Mouse (Mus musculus): ENCODE measurements around the gene Ank2.
A peak's percentile ranks its signal among the peaks of the same experiment; 100 is the strongest.

Gene Ank2

GRCm38 (mm10) chr3:127019728-127020127 lies 479.4 kb downstream of the Ank2 start:
- no peak for DNase-seq (ENCODE audit: low spot score)

- DNase-seq (ENCODE audit: low spot score) = peak; percentile 5
Measured at GRCm38 (mm10) chr3:127019109-127019508, 480.0 kb downstream of the Ank2 start.

GRCm38 (mm10) chr3:127017523-127017922 lies 481.6 kb downstream of the Ank2 start:
- no peak for DNase-seq (ENCODE audit: low spot score)

- DNase-seq (ENCODE audit: low spot score) = no peak
Measured at GRCm38 (mm10) chr3:127015596-127015995, 483.6 kb downstream of the Ank2 start.

DNA sequence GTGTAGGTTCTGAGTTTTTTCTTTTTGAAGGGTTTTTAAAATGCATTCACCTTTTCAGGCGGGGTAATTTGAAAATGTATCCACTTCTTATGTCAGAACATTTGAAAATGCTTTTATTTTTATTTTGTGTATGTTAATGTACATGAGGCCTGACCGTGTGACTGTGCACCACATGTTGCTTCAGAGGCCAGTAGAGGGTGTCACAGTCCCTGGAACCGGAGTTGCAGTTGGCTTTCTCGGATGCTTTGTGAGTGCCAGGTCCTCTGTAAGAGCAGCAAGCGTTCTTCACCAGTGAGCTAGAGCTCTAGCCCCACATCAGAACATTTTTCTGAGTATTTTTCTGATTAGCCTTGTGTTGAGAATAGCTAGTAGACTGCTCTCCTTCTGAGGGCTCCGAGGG lies 484.0 kb downstream of the Ank2 start:
- DNase-seq (ENCODE audit: low spot score) = no peak

GRCm38 (mm10) chr3:127013976-127014375 lies 485.2 kb downstream of the Ank2 start:
- no peak for DNase-seq (ENCODE audit: low spot score)

DNA sequence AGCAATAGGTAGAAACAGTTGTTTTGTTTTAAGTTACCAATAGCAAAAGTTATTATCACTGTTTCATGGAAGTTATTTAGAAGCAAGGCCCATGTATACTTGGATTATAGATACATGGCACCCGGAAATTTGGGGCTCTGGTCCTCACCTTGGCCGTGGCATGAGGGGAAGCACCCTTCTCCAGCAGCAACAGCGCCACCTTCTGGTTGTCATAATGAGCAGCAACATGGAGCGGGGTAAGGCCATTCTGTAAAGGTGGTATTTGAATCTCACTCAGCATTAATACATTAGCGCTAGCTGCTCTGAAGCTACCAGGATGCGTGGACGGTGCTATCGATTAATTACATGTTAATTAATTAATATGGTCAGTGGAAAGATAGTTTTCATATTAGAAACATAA lies 486.6 kb downstream of the Ank2 start:
- peak; percentile 12 for DNase-seq (ENCODE audit: low spot score)

DNA sequence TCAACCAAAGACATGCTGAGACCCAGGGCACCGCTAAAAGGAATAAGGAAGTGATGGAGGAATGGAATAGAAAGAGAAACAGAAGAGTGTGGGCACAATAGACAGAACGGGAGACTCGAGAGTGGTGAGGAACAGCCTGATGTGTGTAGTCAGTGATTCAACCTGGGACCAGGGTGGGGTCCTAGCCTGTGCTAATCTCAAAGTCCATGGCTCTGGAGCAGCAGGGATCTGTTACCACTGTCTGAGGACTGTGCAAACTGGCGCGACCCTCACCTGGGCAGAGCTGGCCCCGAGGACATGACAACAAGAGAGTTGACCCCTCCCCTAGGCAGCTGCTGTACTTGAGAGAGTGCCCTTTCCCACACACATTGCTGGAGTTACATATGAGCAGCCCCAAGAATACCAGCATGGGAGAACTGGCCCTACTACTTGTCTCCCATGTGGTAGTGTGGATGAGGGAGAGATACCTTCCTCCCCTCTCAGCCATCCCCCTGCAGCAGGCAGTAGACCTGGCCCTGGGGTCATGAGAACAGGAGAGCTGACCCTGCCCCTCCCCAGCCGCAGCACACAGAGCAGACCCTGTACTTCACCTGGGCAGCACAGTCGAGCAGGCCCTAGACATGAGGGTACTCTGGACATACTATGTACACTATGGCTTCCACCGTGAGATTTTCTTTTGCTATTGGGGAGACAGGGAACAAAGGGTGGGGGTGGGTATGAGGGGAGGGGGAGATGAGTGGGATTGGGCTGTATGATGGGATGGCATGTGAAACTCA lies 493.1 kb downstream of the Ank2 start:
- no peak for DNase-seq (ENCODE audit: low spot score)

DNA sequence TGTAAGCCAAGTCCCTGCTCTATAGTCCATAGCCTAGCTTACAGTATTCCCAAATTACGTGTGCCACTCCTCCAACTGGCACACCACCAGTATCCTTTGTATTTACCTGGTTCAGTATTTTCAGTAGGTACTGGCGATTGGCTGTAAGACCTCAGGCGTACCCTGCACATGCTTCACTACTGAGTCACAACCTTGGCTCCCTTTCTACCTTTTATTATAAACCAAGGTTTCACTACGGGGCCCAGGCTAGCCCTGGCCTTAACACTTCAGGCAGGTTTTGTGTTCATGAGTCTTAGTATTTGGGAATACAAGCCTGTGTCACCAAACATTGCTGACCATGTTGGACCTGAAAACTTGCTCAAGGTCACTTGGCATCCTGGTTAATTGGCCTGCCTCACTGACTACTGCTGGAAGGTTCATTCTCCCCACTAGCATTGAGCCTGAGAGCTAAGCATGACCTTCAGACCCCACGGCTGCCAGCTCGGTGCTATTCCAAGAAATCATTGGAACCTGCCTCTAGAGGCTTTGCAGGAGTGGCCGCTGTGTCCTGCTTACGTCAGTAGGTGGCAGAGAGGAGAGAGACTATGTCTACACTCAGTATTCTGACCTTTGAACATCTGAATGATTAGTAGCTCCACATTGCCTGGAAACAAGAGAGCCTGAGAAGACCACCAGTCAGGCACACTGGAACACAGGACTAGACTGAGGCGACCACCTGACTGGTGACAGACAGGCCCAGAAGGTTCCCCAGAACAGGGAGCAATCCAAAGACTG lies 494.1 kb downstream of the Ank2 start:
- DNase-seq (ENCODE audit: low spot score) = no peak

DNA sequence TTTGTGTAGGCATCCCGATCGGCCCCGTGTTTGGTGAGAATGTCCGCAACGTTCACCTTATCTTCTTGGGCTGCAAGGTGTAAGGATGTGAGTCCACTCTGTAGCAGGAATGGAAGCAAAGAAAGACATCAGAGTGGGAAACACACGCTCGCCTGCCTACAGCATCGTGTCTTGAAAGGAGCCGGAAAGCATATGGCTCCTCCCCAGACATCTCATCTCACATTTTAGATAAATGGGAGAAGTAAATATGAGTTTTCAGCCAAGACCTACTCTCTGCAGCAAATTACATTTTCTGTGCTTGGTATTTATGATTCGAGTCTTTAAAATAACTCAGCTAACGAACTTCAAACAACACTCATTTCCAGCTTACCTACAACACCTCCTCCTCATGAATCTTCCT lies 495.2 kb downstream of the Ank2 start:
- DNase-seq (ENCODE audit: low spot score) = no peak

GRCm38 (mm10) chr3:126998742-126999112 lies 500.4 kb downstream of the Ank2 start:
- no peak for DNase-seq (ENCODE audit: low spot score)

DNA sequence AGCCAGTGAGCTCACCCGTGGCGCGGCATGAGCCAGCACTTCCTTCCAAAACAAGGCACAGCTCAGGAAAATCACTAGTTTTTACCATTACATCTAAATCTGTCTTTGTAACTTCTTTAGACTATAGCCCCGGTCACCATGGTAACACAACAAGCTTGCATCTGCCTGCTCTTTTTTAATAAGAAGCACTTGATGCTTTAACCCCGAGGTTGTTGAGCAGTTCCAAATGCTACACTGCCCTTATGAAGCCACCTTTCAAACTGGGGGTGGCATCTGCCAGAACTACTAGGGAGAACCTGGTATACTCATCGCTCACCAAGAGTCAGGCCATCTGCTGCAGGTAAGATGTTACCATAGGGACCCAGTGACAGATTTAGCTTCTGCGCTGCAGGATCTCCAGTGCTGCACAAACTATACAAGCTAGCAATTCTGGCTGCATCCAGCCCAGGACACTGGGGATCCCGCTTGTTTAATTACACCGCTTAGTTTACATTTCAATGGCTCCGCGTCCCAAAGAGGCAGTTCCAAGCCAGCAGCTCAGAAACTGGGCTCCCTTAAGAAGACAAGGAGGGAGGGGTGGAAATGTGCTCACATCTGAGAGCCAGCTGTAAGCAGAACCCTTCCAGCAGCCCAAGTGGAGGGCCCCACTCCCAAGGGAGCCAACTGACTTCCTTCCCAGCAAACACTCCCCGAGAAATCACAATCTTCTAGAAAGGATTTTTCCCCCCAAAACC lies 501.0 kb downstream of the Ank2 start:
- DNase-seq (ENCODE audit: low spot score) = no peak

GRCm38 (mm10) chr3:126997391-126998007 lies 501.7 kb downstream of the Ank2 start:
- DNase-seq (ENCODE audit: low spot score) = no peak

DNA sequence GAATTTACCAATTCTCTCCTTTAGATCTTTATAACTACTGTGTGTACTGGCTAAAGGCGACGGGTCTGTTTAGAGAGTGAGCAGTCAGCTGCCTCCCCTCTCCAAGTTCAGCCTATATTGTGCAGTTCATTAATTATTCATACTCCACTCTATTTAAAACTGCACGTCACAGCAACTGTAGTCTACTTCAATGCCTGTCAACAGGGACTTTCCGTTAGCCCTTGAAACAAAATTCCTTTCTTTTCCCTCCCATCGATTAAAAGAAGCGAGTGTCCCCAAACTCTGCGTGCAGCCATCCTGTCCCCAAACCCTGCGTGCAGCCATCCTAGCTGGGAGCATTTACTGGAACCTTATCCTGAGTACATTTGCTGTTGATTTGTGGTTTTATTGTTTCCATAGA lies 502.4 kb downstream of the Ank2 start:
- no peak for DNase-seq (ENCODE audit: low spot score)

- no peak for DNase-seq (ENCODE audit: low spot score)
Measured at GRCm38 (mm10) chr3:126995970-126996369, 503.2 kb downstream of the Ank2 start.

DNA sequence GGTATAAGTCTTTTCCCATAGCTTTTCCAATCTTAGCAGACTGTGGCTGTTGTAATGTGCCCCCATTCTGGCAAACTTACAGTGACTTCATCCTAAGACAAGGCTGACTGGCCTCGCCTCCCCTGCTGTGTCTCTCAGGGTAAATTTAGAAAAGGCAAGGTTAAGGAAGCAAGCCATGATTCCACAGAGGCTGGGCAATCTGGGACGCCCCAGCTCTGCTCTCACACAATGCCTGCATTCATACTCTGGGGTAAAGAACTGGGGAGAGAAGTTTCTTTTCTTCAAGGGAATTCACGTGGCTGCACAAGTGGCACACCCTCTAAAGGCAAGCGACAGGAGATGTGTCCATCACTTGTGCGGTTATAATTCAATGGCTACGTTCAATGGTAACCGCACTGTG lies 505.0 kb downstream of the Ank2 start:
- DNase-seq (ENCODE audit: low spot score) = no peak

GRCm38 (mm10) chr3:126989936-126990335 lies 509.2 kb downstream of the Ank2 start:
- no peak for DNase-seq (ENCODE audit: low spot score)

- no peak for DNase-seq (ENCODE audit: low spot score)
Measured at GRCm38 (mm10) chr3:126986687-126987086, 512.5 kb downstream of the Ank2 start.

GRCm38 (mm10) chr3:126982814-126983213 lies 516.3 kb downstream of the Ank2 start:
- DNase-seq (ENCODE audit: low spot score) = no peak

DNA sequence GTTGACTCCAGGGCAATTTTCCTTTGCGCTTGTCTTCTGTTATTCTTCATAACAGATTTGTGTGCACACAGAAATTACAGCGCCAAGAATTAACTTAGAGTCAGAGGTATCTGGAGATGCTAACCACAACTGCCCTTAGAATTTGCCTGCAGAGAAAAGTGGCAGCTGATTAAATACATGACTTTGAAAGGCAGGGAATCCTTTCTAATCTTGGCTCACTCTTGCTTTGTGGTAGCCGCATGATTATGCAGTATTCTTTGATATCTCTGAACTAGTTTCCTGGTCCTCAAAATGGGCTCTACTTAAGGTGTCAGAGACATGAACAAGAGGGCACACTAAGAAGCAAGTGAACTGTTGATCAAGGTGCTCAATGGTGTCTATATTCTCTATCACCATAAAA lies 518.0 kb downstream of the Ank2 start:
- DNase-seq (ENCODE audit: low spot score) = no peak

DNA sequence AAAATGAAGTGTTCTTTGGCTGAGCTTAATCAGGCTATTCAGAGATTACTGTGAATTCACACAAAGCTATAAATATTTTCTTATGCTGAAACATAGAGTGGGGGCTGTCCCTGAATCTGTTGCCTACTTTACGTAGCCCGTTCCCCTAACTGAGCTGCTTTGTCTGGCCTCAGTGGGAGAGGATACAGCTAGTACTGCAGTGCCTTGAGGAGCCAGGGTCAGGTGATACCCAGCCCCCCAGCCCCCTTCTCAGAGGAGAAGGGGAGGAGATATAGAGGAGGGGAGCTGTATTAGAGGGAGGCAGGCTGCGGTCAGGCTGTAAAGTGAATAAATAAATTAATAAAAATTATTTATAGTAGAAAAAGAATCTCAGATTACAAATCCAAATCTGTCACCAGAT lies 519.5 kb downstream of the Ank2 start:
- DNase-seq (ENCODE audit: low spot score) = no peak

DNA sequence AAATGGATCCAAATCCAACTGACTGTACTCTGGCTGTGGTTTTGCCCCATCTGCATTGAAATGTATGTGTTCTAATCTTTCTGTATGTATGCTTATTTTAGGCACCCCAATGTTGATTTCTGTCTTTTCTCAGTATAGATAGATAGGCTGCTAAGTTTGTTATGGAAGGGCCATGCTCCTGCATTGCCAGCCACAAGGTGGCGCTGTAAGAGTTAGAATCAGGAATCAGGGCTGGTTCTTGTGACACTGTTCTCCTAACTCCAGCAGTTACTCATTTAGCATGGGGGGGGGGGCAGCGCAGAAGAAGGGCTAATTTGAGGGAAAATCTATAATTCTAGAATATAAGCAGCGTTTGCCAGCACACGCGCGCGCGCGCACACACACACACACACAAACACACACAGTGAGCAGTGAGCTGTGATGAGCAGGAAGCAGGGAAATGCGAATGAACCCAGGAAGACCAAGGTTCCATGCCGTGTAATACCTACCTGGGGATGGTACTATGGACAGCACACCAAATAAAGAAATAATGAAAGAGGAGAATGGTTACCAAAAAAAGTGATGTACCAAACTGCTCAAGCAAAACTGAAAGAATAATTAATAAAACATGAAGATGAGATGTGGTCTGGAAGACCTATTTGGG lies 520.3 kb downstream of the Ank2 start:
- peak; percentile 37 for DNase-seq (ENCODE audit: low spot score)
